Mouse (Mus musculus): ENCODE measurements around the gene Plod1.

Gene Plod1

GRCm38 (mm10) chr4:147938148-147939096, 1.9 kb upstream of the Plod1 start:
- no peak for DNase-seq (ENCODE audit: low spot score in 2 of 2)

GRCm38 (mm10) chr4:147937486-147937885, 919 bp upstream of the Plod1 start:
- no peak for DNase-seq (ENCODE audit: low spot score in 2 of 2)

- no peak for DNase-seq (ENCODE audit: low spot score in 2 of 2)
Measured at GRCm38 (mm10) chr4:147937021-147937420, 454 bp upstream of the Plod1 start.

DNA sequence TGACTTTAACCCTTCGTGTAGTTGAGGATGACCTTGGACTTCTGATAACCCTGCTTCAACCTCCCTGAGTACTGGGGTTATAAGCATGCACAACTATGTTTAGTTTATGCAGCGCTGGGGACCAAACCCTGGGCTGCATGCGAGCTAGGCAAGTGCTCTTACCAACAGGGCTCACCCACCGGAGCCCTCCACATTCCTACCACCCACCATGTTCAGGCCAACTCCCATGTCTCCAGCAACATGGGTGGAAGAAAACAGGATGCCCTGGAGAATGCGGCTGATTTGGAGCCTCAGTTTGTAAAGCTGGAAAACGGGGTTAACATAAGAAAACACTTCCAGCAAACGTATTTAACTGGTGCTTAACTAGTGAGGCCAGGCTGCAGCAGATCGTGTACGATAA, 663 bp downstream of the Plod1 start:
- no peak for DNase-seq (ENCODE audit: low spot score in 2 of 2)

GRCm38 (mm10) chr4:147934611-147935010, 2.0 kb downstream of the Plod1 start:
- no peak for DNase-seq (ENCODE audit: low spot score in 2 of 2)

DNA sequence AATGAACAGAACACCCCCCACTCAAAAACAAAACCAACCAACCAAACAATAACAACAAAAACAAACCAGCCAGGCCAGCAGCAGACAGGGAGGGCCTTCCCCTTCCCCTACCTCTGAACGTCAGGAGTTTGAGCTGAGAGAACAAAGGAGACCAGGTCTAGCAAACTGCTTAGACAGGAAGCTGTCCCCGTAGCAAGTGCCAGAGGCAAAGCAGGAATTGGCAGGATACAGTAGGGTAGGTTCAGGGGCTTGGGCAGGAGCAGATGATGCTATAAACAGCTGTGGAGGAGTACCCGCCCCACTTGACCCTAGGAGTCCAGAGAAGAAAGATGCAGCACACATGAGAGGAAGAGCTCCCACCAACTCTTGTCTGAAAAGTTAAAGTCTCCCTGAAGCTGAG, 2.4 kb downstream of the Plod1 start:
- no peak for DNase-seq (ENCODE audit: low spot score in 2 of 2)

- no peak for DNase-seq (ENCODE audit: low spot score in 2 of 2)
Measured at GRCm38 (mm10) chr4:147930946-147931345, 5.6 kb downstream of the Plod1 start.

DNA sequence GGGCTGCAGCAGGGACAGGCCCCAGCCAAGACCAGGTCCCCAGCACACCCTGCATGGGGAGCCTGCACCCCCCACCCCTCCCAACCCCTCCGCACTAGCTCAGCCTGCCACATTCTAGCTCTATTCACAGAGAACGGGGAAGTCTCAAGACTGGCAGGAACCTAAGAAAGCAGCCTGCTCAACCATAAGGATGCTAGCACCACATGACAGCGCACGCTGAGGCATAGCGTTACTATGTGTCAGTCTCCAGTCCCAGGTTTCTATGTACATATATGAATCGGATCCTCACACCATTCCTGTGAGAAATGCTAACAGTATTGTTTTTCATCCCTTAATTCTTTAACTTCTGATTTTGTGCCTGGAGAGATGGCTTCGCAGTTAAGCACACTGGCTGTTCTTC, 8.0 kb downstream of the Plod1 start:
- DNase-seq (ENCODE audit: low spot score in 2 of 2): no peak

- DNase-seq (ENCODE audit: low spot score in 2 of 2): no peak
Measured at GRCm38 (mm10) chr4:147928136-147928535, 8.4 kb downstream of the Plod1 start.

GRCm38 (mm10) chr4:147927705-147928104, 8.9 kb downstream of the Plod1 start:
- peak in 1 of 2 experiments; percentile 28 for DNase-seq (ENCODE audit: low spot score in 2 of 2)

DNA sequence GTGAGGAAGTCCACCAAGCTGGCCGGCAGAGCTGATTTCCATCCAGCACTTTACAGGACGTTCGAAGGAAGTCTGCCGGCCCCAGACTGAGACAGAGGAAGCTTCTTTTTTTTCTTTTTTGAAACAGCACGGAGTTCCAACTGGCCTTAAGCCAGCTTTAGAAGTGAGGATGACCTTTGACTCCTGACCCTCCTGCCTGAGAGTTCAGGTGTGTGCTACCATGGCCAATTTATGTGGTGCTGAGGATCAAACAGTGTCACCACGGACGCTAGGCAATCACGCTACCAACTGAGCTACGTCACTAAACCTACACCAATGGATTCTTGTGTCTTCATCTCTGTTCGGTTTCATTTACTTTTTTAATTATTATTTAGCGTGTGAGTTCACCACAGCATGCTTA, 14.2 kb downstream of the Plod1 start:
- DNase-seq (ENCODE audit: low spot score in 2 of 2): no peak

- no peak for DNase-seq (ENCODE audit: low spot score in 2 of 2)
Measured at GRCm38 (mm10) chr4:147920973-147921372, 15.6 kb downstream of the Plod1 start.

GRCm38 (mm10) chr4:147918459-147919121, 18.0 kb downstream of the Plod1 start:
- DNase-seq (ENCODE audit: low spot score in 2 of 2): peak in 1 of 2 experiments; percentile 29

DNA sequence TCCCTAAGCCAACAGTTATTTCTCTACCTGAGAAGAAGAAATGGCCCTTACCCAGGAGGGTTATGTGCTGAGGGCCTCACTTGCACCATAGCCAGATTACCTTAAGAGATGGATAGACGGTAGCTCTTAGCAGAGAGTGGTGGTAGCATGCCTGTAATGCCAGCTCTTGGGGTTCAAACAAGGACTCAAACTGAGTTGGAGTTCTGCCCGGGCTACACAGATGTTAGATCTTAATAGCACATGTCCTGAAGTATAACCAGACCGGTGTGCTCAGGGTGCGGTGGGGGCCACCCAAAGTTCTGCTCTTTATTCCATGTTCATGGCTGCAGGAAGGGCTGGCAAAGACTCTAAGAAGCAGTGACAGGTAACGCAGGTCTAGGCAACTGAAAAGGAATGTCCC, 27.1 kb downstream of the Plod1 start:
- DNase-seq (ENCODE audit: low spot score in 2 of 2): no peak

DNA sequence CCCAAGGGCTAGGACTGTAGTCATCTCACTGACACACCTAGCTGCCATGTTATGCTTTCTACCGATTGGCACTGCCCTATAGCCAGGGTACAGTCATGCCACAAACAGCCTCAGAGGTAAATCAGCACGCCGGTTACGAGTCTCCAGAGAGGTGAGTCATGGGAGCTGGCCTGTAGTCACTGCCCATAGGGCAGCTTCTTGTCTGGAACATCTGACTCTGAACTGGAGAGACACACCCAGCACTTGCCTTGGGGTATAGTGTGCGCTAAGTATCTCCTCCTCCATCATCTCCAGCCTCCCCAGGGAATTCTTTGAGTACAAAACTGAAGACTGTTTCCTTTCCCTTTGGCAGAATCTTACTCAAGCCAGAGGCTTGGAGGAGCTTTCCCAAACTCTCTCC, 30.3 kb downstream of the Plod1 start:
- DNase-seq (ENCODE audit: low spot score in 2 of 2): no peak

GRCm38 (mm10) chr4:147905090-147905659, 31.4 kb downstream of the Plod1 start:
- no peak for DNase-seq (ENCODE audit: low spot score in 2 of 2)

- peak; percentile 83 to 88 for DNase-seq (ENCODE audit: low spot score in 2 of 2)
Measured at GRCm38 (mm10) chr4:147904313-147905089, 32.1 kb downstream of the Plod1 start, which contains the start of gene Mfn2. TSS of gene Mfn2 (minus strand) at chr4:147904704.

- DNase-seq (ENCODE audit: low spot score in 2 of 2): no peak
Measured at GRCm38 (mm10) chr4:147903601-147904000, 33.0 kb downstream of the Plod1 start.

DNA sequence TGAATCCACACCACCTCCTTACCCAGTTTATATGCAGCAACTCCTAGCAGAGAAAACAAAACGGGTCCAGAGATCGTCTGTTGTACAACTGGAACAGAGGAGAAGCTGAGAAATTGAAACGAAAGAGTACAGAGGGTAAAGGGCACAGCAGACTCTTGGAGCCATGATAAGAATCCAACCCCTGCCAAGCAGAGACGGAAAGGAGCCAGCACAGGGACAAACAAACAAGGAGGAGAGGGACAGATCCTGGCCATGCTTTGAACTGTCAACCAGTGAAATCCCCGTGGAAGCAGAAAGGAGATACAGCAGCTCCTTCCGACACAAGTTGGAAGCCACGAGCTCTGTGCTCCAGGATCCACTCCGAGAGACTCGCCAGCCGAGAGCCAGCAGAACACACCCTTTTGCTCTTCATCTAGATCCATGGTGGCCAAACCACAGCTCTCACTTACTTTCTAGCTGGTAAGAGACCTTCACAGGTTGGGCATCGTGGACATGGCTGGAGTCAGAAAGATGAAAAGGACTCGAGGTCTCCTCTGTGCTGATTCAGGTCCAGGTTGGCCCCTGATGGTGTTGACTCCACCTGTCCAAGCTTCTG, 33.6 kb downstream of the Plod1 start:
- DNase-seq (ENCODE audit: low spot score in 2 of 2): no peak

DNA sequence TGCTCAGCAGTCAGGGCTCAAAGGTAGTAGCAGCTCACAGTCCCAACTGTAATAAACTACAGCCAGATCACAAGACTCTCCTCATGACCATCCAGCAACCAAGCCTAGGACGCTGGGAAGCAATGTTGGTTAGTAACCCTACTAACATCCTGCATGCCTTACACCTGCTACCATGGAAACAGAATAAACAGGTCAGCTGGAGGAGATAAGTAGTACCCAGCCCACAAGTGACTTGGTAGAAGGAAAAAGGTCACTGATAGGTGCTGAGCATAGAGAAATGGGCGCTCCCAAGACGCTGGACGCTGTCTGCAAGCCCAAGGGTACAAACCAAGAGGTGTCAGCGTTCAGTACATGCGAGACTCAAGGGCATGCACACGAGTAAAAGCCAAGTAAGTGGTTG, 36.1 kb downstream of the Plod1 start:
- no peak for DNase-seq (ENCODE audit: low spot score in 2 of 2)

DNA sequence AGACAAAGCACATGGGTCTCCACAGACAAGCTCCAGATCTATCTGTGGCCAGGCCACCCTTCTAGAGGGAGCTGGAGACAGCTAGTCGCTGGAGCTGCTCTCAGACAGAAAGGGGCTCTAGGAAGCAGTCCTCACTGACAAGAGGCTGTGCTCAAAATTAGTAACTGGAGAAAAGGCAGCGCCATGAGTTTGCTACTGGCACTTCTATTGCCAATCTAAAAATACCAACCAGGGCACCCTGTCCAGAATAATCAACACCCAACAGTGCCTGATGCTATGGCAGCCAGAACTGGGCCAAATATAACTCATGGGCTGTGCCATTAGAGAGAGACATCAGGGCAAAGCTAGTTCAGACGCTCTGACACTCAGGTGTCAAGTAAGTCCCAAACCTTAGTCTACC, 39.2 kb downstream of the Plod1 start:
- DNase-seq (ENCODE audit: low spot score in 2 of 2): no peak
